Mouse (Mus musculus): Measurements from ENCODE around the gene Scamp1. TPM values are rescaled to one million over a fixed set of nuclear protein-coding genes. Genes with fewer than 3 reads are reported as not detected.
"Not testable (repeated sequence)": the region's sequence is repeated elsewhere in the genome, so short reads cannot be mapped to it uniquely, and the experiment has no call there.

The Scamp1 gene
- 44.9 and 45.2 TPM in 2 replicates for total RNA-seq (2021)
- long read RNA-seq, experiment 1, full-length matches to known transcripts, result 60 of 69 reads
- long read RNA-seq, experiment 1, partial matches to known transcripts, result 3 of 69 reads
- long read RNA-seq, experiment 1, other reads (novel, unspliced or antisense), result 6 of 69 reads
- long read RNA-seq, experiment 2, full-length matches to known transcripts, result 43 of 52 reads
- long read RNA-seq, experiment 2, partial matches to known transcripts, result 3 of 52 reads
- long read RNA-seq, experiment 2, other reads (novel, unspliced or antisense), result 6 of 52 reads

- peak; percentile 95 for DNase-seq
These were observed at the start of gene Scamp1 for GRCm38 (mm10) chr13:94285281-94285871. TSS of gene Scamp1 (minus strand) at chr13:94285857.

- no peak for DNase-seq
These were observed 44.8 kb upstream of the Scamp1 start for GRCm38 (mm10) chr13:94330392-94330979.

DNA sequence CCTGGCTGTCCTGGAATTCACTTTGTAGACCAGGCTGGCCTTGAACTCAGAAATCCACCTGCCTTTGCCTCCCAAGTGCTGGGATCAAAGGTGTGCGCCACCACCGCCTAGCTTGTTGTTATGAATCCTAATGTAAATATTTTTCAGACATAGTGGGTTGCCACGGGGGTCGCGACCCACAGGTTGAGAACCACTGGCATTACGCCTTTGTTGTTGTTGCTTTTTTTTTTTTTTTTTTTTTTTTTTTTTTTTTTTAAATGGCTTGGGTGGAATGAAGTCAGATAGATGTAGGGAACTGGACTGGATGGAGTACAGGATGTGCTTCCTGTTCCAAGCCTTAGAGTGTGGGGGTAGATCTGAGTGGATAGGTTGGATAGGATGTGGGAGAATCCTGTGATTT lies 43.3 kb upstream of the Scamp1 start:
- not testable (repeated sequence) for DNase-seq

DNA sequence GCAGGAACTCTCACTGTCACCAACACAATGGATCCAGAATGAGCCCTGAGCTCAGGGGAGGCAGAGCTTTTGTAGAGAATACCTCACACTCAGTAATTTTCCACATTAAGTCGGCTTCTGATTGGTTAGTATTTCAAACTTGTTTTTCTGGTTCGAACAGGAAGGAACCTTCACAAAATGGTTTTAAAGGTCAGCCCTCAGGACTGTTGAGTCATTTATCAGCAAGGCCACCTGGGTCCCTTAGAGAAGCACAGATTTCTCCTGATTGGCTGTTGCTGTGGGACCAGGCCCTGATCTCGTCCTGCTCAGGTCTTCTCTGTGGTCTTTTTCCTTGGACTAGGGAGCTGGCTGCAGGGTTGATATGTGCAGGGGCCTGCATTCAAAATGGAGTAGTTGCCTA lies 42.4 kb upstream of the Scamp1 start:
- peak; percentile 77 for DNase-seq

DNA sequence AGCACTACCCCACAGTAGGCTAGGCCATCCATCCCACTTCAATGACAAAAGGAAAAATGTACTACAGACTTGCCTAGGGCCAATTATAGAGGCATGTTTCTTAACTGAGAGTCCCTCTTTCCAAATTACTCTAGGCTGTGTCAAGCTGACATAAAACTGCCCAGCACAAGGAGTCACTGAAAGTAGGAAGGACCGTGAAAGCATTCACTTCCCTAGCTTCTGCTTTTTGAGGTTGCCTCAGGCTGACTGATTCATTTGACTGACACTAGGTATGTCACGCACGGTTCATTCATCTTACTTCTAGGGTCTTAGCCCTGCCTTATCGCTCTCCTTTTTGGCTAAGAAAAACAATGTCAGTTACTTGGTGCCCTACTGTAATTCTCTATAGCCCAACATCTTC lies 36.8 kb upstream of the Scamp1 start:
- no peak for DNase-seq

- no peak for DNase-seq
These were observed 35.6 kb upstream of the Scamp1 start for GRCm38 (mm10) chr13:94321094-94321792.

GRCm38 (mm10) chr13:94316975-94317511 lies 31.4 kb upstream of the Scamp1 start:
- no peak for DNase-seq

- not testable (repeated sequence) for DNase-seq
These were observed 27.2 kb upstream of the Scamp1 start for GRCm38 (mm10) chr13:94312812-94313211.

DNA sequence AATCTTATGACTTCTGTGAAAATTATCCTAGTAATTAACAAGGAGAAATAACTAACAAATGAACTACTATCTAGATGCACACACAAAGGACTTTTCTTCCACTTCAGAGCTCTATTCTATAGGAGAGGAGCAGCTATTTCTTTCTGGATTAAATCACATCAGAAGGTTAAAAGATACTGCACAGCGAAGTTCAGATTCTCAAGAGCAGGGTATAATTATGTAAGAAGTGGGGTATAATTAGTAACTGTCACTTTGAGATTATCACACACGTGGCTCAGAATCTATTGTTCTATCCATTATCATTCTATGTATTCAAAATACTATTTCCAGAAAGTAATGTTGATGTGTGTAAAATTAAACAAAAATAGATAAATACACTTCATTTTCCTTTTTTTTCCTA lies 22.6 kb upstream of the Scamp1 start:
- DNase-seq, result no peak

GRCm38 (mm10) chr13:94307531-94307930 lies 21.9 kb upstream of the Scamp1 start:
- no peak for DNase-seq

GRCm38 (mm10) chr13:94306968-94307289 lies 21.3 kb upstream of the Scamp1 start:
- no peak for DNase-seq

DNA sequence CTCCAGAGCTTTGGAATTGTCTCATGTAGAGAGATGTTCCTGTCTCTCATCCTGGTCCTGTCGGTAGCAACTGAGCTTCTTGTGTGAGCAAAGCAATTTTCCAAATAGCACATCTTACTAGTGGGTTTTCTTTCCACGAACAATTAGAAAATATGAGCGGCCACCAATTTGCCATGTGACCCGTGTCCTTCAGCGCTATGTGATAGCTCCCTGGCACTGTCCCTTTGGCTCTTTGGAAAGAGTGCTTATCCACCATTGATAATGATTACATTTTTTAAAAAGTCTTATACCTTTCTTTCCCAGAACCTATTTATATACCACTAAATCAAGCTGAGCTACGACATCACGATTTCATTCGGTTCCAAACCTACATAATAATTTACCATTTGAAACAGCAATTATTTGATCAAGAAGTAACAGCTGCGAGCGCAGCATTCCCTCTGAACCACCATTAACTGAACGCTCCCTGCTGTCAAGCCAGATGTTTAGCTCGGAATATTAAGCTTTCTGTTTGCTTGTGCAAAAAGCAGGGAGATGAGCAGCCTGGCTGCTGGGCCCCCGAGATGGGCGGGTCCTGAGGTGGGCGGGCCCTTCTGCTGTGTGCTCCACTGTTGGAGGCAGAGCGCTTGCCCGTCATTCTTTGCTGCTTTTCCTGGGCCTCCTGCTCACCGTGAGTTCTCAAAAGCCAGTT lies 20.8 kb upstream of the Scamp1 start:
- DNase-seq, result peak; percentile 59

DNA sequence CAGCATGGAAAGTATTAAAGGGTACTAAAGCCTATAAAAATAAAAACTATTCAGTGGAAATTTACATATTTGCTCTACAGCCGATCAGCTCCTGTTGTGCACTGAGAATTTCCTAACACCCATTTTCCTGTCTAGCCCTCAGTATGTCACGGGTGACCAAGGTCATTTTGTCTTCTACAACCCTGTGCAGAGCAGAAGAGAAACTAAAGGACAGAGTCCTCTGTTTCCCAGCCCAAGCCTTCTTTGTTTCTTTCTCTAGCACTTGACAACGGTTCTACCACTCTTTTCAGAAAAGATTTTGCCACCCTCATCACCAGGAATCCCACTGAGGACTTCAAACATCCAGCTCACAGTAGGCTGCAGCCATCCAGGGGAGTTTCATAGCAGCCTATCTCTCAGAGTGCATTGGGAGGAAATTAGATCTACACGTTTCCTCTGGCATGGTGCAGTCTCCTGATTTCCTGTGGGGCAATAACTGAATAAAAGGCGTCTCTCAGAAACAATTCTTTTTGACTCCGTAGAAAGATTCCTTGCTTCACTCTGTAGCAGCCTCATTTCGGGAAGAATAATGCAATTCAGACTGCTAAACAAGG lies 15.4 kb upstream of the Scamp1 start:
- DNase-seq, result no peak

- DNase-seq, result no peak
These were observed 14.6 kb upstream of the Scamp1 start for GRCm38 (mm10) chr13:94300232-94300631.

GRCm38 (mm10) chr13:94298401-94298800 lies 12.7 kb upstream of the Scamp1 start:
- peak; percentile 76 for DNase-seq

DNA sequence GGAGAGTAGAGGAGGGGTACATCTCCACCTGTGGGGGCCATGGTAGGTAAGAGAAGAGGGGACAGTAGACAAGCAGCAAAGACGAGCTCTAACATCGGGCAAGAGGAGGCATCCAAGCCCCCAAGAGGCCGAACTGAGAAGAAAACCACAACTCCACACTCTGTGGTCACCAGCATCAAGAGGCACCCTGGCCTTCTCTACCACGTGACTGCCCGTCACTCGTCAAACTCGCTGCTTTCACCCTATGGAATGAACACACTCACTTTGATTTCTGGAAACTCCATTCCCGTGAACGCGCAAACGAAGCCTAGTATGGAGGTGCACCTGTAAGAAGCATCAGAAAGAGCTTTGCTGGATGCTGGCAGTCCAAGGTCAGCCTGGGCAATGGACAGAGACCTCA lies 10.7 kb upstream of the Scamp1 start:
- no peak for DNase-seq

DNA sequence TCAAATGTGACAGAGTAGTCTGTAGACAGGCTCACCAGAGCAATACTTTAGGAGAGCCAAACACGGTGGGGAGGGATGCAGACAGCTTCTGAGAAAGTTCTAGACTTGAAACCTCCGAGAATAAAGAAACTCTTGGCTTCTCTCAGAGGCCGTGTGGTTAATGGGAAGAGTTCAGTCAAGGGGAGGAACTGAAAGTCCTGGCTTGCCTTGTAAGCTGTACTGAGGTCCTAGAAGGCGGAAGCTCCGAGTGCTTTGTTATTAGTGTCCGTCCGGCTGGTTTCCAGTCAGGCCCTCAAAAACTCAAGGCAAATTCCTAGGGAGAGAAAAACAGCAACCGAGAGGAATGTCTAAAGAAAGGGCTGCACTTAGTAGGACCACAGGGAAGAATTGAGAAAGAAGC lies 10.3 kb upstream of the Scamp1 start:
- no peak for DNase-seq

GRCm38 (mm10) chr13:94294886-94295285 lies 9.2 kb upstream of the Scamp1 start:
- DNase-seq, result no peak

DNA sequence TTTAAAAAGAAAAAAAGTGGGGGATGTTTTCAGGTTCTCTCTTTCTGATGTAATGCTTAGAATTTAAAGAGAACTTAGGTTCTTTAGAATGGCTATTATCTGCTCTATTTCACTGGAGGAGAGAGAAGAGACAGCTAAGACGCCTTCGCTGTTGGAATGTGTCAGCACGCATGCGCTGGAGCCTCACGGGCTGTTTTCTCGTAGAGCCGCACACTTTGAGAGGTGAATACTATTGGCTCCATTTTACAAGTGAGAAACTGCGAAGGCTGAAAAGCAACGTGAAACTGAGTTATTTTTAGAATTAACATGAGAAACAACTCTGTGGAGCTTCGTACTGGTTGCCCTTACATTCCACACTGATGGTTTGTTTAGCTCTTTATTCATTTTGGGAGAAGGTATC lies 8.3 kb upstream of the Scamp1 start:
- no peak for DNase-seq

- DNase-seq, result no peak
These were observed 538 bp upstream of the Scamp1 start for GRCm38 (mm10) chr13:94286195-94286594.

DNA sequence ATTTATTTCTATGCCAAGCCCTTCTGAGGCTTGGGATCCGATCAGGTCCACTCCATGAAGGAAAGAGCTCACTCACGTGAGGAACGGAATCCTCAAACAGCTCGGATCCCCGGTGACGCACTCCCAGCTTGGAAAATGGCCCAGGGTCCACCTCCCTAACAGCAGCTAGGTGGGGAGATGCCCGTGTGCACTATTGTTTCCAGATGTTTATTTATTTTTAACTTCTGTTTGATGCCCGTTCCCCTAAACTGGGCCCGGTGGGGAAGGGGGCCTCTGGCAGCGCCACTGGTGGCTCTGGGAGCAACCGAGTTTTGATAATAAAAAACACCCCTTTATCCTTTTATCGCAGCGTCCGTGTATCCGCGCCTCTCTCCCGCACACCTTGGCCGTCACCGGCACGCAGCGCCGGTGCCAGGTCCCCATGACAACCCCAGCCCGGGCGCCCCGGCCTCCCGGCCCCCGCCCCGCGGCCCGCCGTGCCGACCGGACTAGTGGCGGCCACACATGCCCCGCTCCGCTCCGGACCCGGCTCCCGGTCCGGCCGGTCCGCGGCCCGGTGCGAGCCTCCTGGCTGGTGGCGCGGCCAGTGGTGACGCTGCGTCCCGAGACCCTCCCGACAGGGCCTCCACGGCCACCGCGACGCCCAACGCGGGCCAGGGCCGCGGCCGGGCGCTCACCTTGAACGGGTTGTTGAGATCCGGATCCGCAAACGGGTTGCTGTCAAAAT lies 951 bp downstream of the Scamp1 start:
- DNase-seq, result peak; percentile 74

Data from adrenal gland, postnatal 14 days (tissue).